Mouse (Mus musculus) Muller cell, postnatal 12 days (primary cell): ENCODE data around the gene 1700014D04Rik.
"Not testable (repeated sequence)": the region's sequence is repeated elsewhere in the genome, so short reads cannot be mapped to it uniquely, and the experiment has no call there.

Experiments
- DNase-seq: peaks from one replicate; pipeline ENCODE4 v3.0.0-alpha.2; 2015; ENCODE audit errors: inconsistent ontology term

1700014D04Rik gene

DNA sequence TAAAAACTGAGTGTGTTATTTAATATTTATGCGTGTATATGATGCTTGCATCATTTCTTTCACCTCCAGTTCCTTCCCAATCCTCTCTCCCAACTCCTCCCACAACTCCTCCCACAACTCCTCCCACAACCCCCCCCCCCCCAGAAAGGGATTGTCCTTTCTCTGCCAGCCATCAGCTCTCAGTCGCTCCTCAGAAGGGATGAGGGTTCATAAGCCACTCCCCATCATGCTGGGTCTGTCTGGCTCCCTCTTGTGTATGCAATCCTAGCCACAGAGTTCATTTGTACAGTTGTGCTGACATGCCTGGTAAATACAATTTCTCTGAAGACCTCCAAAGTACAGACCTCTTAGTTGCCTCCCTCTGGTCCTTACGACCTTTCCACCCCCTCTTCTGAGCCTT, 11.4 kb downstream of the 1700014D04Rik start:
- peak; percentile 71 for DNase-seq

DNA sequence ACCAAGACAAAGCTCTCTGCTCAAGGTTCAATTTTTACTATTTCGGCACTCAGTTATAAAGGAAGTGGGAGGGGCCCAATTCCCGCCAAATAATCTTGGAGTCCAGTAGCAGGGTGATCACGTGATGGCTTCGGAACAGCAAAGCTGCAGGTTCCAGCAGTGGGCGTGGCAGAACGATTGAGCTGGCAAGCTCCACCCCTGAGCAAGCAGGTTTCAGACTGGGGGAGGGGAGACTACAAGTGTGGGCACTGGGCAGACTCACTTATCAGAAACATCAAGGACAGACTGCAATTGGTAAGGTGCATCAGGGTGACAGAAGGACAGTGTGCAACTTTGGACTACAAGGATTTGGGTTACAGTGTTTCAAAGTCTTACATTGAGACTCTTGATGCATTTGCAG, 12.2 kb downstream of the 1700014D04Rik start:
- not testable (repeated sequence) for DNase-seq

- no peak for DNase-seq
Measured at GRCm38 (mm10) chr13:59733936-59734335, 12.6 kb downstream of the 1700014D04Rik start.

GRCm38 (mm10) chr13:59731652-59732051, 14.9 kb downstream of the 1700014D04Rik start, which contains the start of gene Spata31d1d:
Gene Spata31d1d (minus strand): TSS chr13:59731752.
- DNase-seq = no peak

- peak; percentile 74 for DNase-seq
Measured at GRCm38 (mm10) chr13:59728378-59729093, 18.0 kb downstream of the 1700014D04Rik start.

DNA sequence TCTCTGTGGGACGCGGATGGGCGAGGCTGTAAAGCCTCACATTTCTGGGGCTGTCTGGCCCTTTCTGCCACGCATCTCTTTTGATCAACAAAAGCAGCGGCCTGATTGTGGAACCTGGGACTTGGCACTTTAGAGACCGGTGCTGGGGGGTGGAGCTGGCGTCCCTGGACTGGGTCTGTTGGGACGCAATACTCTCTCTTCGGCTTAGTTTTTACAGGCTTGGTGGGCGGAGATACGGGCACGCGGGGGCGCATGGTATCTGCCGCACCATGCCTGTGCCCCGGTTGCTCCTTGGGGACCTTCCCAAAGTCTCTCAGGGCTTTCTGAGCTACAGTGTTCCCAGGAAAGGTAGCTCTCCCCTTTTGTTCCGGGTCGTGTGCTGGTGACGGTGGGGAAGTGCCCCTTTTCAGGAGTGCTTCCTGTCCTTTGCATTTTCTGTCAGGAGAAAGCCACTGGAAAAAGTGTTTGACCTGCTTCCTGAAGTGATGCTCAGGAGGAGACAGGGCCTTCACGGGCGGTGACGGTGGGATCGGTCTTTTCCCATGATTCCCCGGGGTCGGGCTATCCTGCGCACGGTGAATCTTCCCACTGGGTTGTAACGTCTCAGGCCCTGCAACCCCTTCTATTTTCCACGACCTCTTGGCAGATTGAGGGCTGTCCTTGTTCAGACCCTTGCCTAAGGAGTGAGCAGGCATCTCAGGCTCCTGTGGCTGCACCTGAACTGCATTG, 20.2 kb downstream of the 1700014D04Rik start:
- no peak for DNase-seq

GRCm38 (mm10) chr13:59722089-59722488, 24.5 kb downstream of the 1700014D04Rik start:
- DNase-seq = not testable (repeated sequence)

- DNase-seq = no peak
Measured at GRCm38 (mm10) chr13:59719475-59719874, 27.1 kb downstream of the 1700014D04Rik start.

DNA sequence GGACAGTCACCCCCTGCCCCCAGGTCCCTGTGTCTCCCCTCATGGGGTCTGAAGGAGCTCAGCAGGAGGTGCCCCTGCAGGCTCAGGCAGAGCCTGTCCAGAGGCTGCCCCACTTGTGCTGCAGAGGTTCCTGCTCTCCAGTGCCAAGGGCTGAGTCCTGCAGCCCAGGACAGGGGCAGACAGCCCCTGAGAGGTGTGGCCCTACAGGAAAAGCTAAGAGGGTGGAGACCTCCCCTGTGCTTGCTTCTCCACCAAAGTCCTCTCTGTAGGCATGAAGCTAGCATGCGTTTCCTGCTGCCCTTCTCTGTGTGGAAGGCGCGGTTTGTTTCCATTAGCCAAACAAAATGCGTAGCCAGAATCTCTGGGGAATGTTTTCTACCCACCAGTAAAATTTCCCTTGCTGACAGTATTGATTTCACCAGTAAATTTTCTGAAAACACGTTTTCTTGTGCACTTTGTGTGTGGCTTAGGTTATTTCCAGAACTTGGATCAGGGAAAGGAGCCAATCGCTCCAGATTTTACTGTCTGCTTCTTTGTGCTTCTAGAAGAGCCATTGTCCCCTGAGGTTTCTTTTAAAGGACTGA, 27.6 kb downstream of the 1700014D04Rik start:
- not testable (repeated sequence) for DNase-seq

DNA sequence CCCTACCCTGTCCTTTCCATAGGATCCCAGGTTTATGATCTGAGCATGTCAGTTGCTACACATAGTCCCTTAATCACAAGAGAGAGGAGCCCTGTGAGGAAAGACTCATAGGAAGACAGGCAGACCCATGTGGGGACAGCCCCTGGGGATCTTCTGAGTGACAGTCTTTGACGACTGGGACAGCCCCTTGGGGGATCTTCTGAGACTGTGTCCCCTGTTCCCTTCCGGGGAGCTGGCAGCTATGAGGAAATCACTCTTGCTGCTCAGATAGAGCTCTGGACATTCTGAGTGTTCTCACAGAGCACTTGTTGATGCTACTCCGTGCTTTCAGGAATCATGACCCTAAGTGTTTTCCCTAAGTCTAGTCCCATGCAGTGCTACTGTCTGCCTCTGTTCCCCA, 32.8 kb downstream of the 1700014D04Rik start:
- no peak for DNase-seq

GRCm38 (mm10) chr13:59711984-59712383, 34.6 kb downstream of the 1700014D04Rik start, which contains the start of gene Spata31d1b:
Gene Spata31d1b (plus strand): TSS chr13:59712284.
- not testable (repeated sequence) for DNase-seq

DNA sequence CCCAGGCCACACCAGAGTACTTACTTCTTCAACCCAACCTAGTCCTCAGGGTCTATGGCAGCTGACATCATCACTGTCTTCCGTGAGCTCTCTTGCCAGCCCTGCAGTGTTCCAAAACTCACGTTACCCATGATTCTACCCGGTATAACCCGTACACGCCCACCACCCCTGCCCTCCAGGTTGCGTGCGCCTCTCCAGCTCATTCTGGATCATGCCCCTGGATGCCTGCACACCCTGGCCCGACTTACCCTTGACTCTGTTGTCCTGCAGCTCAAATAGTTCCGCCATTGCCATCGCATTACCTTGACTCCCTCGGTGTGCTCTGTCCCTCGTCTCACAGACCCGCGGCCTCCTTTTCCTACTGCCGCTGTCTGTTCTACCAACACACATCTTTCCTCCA, 36.3 kb downstream of the 1700014D04Rik start, which contains the start of gene Spata31d1a:
TSS of gene Spata31d1a (minus strand) at position 101 of the 400 bp plus-strand sequence.
- DNase-seq = no peak

- DNase-seq = no peak
Measured at GRCm38 (mm10) chr13:59704562-59704961, 42.0 kb downstream of the 1700014D04Rik start.

GRCm38 (mm10) chr13:59703514-59703913, 43.0 kb downstream of the 1700014D04Rik start:
- no peak for DNase-seq

- not testable (repeated sequence) for DNase-seq
Measured at GRCm38 (mm10) chr13:59700137-59700536, 46.4 kb downstream of the 1700014D04Rik start.

GRCm38 (mm10) chr13:59699131-59699530, 47.4 kb downstream of the 1700014D04Rik start:
- no peak for DNase-seq

GRCm38 (mm10) chr13:59695781-59696180, 50.8 kb downstream of the 1700014D04Rik start:
- no peak for DNase-seq

DNA sequence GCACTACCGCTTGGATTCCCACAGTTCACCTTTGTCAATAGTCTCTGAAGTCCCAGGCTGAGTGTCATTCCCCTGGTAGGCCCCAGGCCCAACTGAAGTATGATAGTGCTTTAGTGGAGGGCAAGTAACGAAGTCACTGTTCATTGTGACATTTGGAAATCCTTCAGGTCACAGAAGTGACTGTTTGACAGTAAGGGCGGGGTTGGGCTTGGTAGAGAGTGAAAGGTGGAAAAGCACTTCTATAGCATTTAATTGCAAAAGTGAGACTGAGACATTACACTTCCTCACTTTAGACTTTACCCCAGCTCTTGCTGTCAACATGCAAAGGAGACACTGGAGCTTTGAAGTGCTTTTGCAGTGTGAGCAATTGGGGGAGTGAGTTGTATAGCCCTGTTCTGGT, 52.5 kb downstream of the 1700014D04Rik start, which contains the start of gene 4921517D22Rik:
TSS of gene 4921517D22Rik (minus strand) at position 101 of the 400 bp plus-strand sequence.
- DNase-seq = no peak

DNA sequence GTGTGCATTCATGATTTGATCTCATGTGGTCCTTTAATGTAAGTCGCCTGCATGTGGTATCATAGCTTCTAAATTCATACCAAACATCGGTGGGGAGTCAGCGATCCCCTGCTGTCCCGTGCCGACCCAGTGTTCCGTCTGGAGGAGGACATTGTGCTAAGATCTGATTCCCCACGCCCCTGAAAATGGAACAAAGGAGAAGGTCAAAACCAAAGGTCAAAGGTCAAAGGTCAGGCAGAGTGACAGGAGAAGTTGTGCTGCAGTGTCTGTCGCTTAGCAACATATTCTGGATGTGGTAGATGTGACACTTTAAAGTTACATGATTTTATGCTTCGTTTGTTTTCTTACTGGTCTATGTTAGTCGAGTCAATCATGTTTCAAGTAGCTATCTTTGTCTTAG, 55.1 kb downstream of the 1700014D04Rik start:
- no peak for DNase-seq
